Mouse (Mus musculus) neutrophil, adult 5-6 weeks (primary cell): Measurements from ENCODE around the gene Mfsd7a. TPM values are rescaled to one million over a fixed set of nuclear protein-coding genes. Genes with fewer than 3 reads are reported as not detected.
A peak's percentile ranks its signal among the peaks of the same experiment; 100 is the strongest.

Experiments
- ATAC-seq: fragments of 151-379, 151-347 bp; 2 replicates; pipeline ENCODE4 v1.8.0; 2017; ENCODE audit warnings: mild to moderate bottlenecking, moderate TSS enrichment; ENCODE audit not compliant: insufficient number of reproducible peaks, poor library complexity, low FRiP score, severe bottlenecking; ENCODE audit errors: extremely low read depth
- total RNA-seq: library from RNA; stranded (forward); fragments of 200-1000 nt; gene quantifications from 2 replicates; pipeline ENCODE4 v1.2.3, GENCODE M21; 2017

Gene Mfsd7a
- total RNA-seq, 1 experiment from 2014 or later = 1.7 TPM

GRCm38 (mm10) chr5:108446973-108447372 is 1.7 kb downstream of the Mfsd7a start:
- no peak for ATAC-seq

- ATAC-seq = no peak
These were observed 12.6 kb downstream of the Mfsd7a start for GRCm38 (mm10) chr5:108436101-108436500.

GRCm38 (mm10) chr5:108433804-108434587 is 14.7 kb downstream of the Mfsd7a start, which contains the start of gene Atp5k:
TSS of gene Atp5k (minus strand) at chr5:108434448.
- peak; percentile 96 for ATAC-seq

GRCm38 (mm10) chr5:108431196-108431595 is 17.5 kb downstream of the Mfsd7a start:
- no peak for ATAC-seq

- peak; percentile 55; the same call in 1 of the 2 replicates for ATAC-seq
These were observed 21.5 kb downstream of the Mfsd7a start for GRCm38 (mm10) chr5:108427186-108427585.

GRCm38 (mm10) chr5:108423427-108423826 is 25.3 kb downstream of the Mfsd7a start:
- ATAC-seq = no peak

GRCm38 (mm10) chr5:108422741-108423140 is 25.9 kb downstream of the Mfsd7a start:
- ATAC-seq = no peak

GRCm38 (mm10) chr5:108414711-108415110 is 34.0 kb downstream of the Mfsd7a start:
- ATAC-seq = no peak

- no peak for ATAC-seq
These were observed 41.7 kb downstream of the Mfsd7a start for GRCm38 (mm10) chr5:108406977-108407376.

GRCm38 (mm10) chr5:108405460-108405859 is 43.2 kb downstream of the Mfsd7a start:
- ATAC-seq = no peak

- ATAC-seq = no peak
These were observed 45.2 kb downstream of the Mfsd7a start for GRCm38 (mm10) chr5:108403453-108403852.

Other genes starting within 250 kb of the Mfsd7a start
- 41.3 and 42.4 TPM in 2 replicates for gene Dr1, start 180.0 kb downstream of the Mfsd7a start, total RNA-seq
- gene Pigg, start 136.3 kb downstream of the Mfsd7a start, total RNA-seq = 4.8 and 5.2 TPM in 2 replicates
- not detected in 2 replicates for gene Gm42517, start 81.0 kb downstream of the Mfsd7a start, total RNA-seq
- not detected in 2 replicates for gene Pde6b, start 60.5 kb downstream of the Mfsd7a start, total RNA-seq
- gene Atp5k, start 14.4 kb downstream of the Mfsd7a start, total RNA-seq = 63.7 and 67.9 TPM in 2 replicates
- 17.5 and 21.6 TPM in 2 replicates for gene Pcgf3, start 12.3 kb upstream of the Mfsd7a start, total RNA-seq
- not detected in 2 replicates for gene Cplx1, start 101.1 kb upstream of the Mfsd7a start, total RNA-seq
- 169 and 179 TPM in 2 replicates for gene Gak, start 180.9 kb upstream of the Mfsd7a start, total RNA-seq
- 14.9 and 17.3 TPM in 2 replicates for gene Tmem175, start 180.9 kb upstream of the Mfsd7a start, total RNA-seq
- 11.9 and 13.0 TPM in 2 replicates for gene Idua, start 211.4 kb upstream of the Mfsd7a start, total RNA-seq
- 18.9 and 43.5 TPM in 2 replicates for gene Dgkq, start 220.8 kb upstream of the Mfsd7a start, total RNA-seq
- gene Slc26a1, start 226.7 kb upstream of the Mfsd7a start, total RNA-seq = 0.12 TPM in 1 of 2 replicates, not detected in the other
- gene Fgfrl1, start 243.5 kb upstream of the Mfsd7a start, total RNA-seq = 1.0 and 1.8 TPM in 2 replicates